Mouse (Mus musculus) small intestine, adult 2 months (tissue): ENCODE results near the gene Dyrk4. TPM values are rescaled to one million over a fixed set of nuclear protein-coding genes. Genes with fewer than 3 reads are reported as not detected.
A peak's percentile ranks its signal among the peaks of the same experiment; 100 is the strongest.

Experiments
- H3K27ac ChIP-seq: fragments of 200-500 bp; 2 replicates; pipeline ENCODE4 v1.5.1; 2012; ENCODE audit warnings: low read depth, low read length, control low read depth, inconsistent platforms; ENCODE audit not compliant: insufficient read depth
- H3K27me3 ChIP-seq: fragments of 200-500 bp; 2 replicates; pipeline ENCODE4 v1.6.1; 2012; ENCODE audit warnings: mild to moderate bottlenecking, moderate library complexity, low read length, inconsistent platforms; ENCODE audit not compliant: control insufficient read depth, insufficient read depth
- H3K36me3 ChIP-seq: fragments of 200-500 bp; 2 replicates; pipeline ENCODE4 v1.6.1; 2012; ENCODE audit warnings: mild to moderate bottlenecking, low read length, control low read depth, inconsistent platforms; ENCODE audit not compliant: control insufficient read depth, insufficient read depth
- H3K4me1 ChIP-seq: fragments of 200-500 bp; 2 replicates; pipeline ENCODE4 v1.6.1; 2012; ENCODE audit warnings: low read length, inconsistent platforms, mixed read lengths; ENCODE audit not compliant: control insufficient read depth, insufficient read depth, insufficient read length
- H3K4me3 ChIP-seq: fragments of 200-500 bp; 2 replicates; pipeline ENCODE4 v1.5.1; 2012; ENCODE audit warnings: low read depth, mild to moderate bottlenecking, control low read depth, inconsistent platforms, low read length, moderate library complexity
- CTCF ChIP-seq: fragments of 200-500 bp; IDR thresholded peaks from 2 replicates; pipeline ENCODE4 v1.5.1; 2012; ENCODE audit warnings: low read depth, mild to moderate bottlenecking, control low read depth, inconsistent platforms, low read length, moderate library complexity, mixed read lengths; ENCODE audit not compliant: insufficient replicate concordance, insufficient read length; ENCODE audit errors: extremely low read depth
- POLR2A ChIP-seq: fragments of 200-500 bp; IDR thresholded peaks from 2 replicates; pipeline ENCODE4 v1.6.1; 2012; ENCODE audit warnings: low read depth, mild to moderate bottlenecking, control low read depth, inconsistent platforms, low read length, moderate library complexity
- WGBS: fragments of 180-500 bp; shearing (Covaris S2); methylation state at CpG from one replicate; pipeline ENCODE4 v1.1.7; 2018; 5-methylcytosine and 5-hydroxymethylcytosine counted together
- polyA plus RNA-seq: library from polyadenylated mRNA; depleted of rRNA; stranded (reverse); fragments of >200 nt; gene quantifications from 2 replicates; pipeline ENCODE4 v1.2.3, GENCODE M21; 2012; rRNA removed

Gene Dyrk4
- polyA plus RNA-seq, result 0.18 TPM in 2 replicates

DNA sequence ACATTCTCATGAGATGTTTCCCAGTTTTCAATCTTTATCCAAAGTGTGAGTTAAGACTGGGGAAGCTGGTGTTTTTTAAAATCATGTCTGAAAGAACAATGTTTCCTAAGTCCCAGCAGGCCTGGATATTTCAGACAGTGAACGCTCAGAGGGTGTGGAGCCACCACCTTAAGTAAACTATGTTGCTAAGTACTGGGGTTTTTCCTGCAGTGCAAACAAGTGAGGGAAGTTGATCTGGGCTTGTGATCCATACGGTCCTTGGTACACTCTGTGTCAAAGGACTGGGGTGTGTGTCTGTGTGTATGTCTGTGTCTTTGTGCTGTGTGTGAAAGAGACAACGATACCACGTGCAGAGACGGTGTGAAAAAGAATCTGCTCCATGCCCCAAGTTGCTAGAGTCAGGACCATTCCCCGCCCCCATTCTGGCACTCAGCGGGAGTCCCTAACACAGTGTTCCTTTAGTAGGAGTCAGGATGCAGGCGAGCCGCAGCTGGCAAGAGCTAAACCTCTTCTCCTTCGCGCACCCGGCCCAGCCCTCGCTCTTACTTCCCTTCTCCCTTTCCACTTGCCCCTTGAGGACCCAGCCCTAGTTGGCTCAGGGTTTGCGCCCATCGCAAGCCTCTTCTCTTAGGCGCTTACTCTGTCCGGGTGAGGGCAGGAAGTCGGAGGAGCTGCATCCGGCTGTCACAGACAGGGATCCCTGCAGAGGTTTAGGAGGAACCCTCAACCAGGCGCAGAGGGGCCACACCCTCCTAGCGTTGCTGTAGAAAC is at the start of gene Dyrk4:
Gene Dyrk4 (minus strand): TSS at position 729 of the 771 bp plus-strand sequence.
- H3K27ac ChIP-seq, result no peak within 1 kb of the TSS
- WGBS, result 22% methylated on average over 21 of the region's 21 CpGs
- TF ChIP-seq CTCF, result no peak
- no peak for TF ChIP-seq POLR2A
- no peaks in the 10 kb centered on the region for H3K27me3 ChIP-seq
- no peaks in the 10 kb centered on the region for H3K4me1 ChIP-seq
- peaks cover 10% of the 10 kb centered on the region for H3K36me3 ChIP-seq
- H3K4me3 ChIP-seq, result peak within 1 kb of the TSS; percentile 11

- WGBS, result 77% methylated on average over 14 of the region's 14 CpGs
- TF ChIP-seq POLR2A (no peak), CTCF (no peak)
Measured at GRCm38 (mm10) chr6:126966241-126967026, 44.8 kb upstream of the Dyrk4 start.

GRCm38 (mm10) chr6:126963426-126963825 is 41.8 kb upstream of the Dyrk4 start:
- Histone ChIP-seq H3K36me3 (peaks cover 26% of the 10 kb centered on the region), H3K4me1 (no peaks in the 10 kb centered on the region), H3K4me3 (no peak overlapping the region), H3K27ac (no peak overlapping the region), H3K27me3 (no peaks in the 10 kb centered on the region)
- 92% methylated on average over 9 of the region's 9 CpGs for WGBS
- no peak for TF ChIP-seq CTCF
- TF ChIP-seq POLR2A, result no peak

More at GRCm38 (mm10) chr6:126966241-126967026, 44.8 kb upstream of the Dyrk4 start:
- H3K27ac ChIP-seq, result no peak overlapping the region
- H3K36me3 ChIP-seq, result peaks cover 39% of the 10 kb centered on the region
- H3K27me3 ChIP-seq, result no peaks in the 10 kb centered on the region
- H3K4me3 ChIP-seq, result no peak overlapping the region
- H3K4me1 ChIP-seq, result no peaks in the 10 kb centered on the region

DNA sequence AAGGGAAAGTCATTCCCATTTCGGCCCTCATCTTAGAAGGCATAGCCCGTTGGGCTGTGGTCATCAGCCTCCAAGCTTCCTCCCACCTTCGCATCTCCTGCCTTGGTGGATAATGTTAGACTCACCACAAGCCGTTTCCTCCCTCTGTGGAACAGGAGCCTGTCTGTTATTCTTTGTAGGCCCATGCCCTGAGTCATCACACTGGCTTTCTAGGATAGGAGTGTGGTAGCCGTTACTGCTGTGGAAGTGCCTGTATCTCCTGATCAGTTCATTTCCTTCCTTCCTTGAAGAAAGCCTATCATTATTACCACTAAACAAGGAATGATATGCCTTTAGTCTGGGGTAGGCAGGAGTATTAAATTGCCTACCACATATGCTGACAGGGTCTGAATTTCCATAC is 41.1 kb upstream of the Dyrk4 start:
- no peak overlapping the region for H3K4me3 ChIP-seq
- no peaks in the 10 kb centered on the region for H3K4me1 ChIP-seq
- 90% methylated on average over 5 of the region's 5 CpGs for WGBS
- H3K36me3 ChIP-seq, result peaks cover 22% of the 10 kb centered on the region
- no peaks in the 10 kb centered on the region for H3K27me3 ChIP-seq
- no peak overlapping the region for H3K27ac ChIP-seq
- TF ChIP-seq POLR2A, result no peak
- TF ChIP-seq CTCF, result no peak

- Histone ChIP-seq H3K4me1 (no peaks in the 10 kb centered on the region), H3K27ac (no peak overlapping the region), H3K36me3 (peaks cover 18% of the 10 kb centered on the region), H3K27me3 (no peaks in the 10 kb centered on the region), H3K4me3 (no peak overlapping the region)
- TF ChIP-seq CTCF (no peak), POLR2A (no peak)
- WGBS, result 91% methylated on average over 8 of the region's 8 CpGs
Measured at GRCm38 (mm10) chr6:126961371-126962018, 39.9 kb upstream of the Dyrk4 start.

DNA sequence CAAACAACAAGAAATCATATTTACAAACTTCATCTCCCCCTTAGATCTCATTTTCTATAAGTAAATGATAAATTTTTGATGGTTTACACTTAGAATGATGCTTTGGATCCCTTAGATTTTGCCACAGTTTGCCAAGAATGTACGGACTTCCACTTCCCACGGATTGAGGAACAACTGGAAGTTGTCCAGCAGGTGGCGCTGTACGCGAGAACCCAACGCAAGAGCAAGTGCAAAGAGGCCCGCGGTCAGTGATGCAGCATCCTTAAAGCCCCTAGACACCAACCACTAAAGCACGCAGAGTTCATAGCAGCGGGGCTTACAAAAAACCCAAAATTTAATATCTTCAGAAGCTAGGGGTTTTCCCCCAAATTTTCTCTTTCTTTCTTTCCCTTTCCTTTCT is 34.1 kb upstream of the Dyrk4 start:
- WGBS, result 8% methylated on average over 10 of the region's 10 CpGs
- Histone ChIP-seq H3K36me3 (peaks cover 15% of the 10 kb centered on the region), H3K4me3 (no peak overlapping the region), H3K27ac (no peak overlapping the region), H3K27me3 (no peaks in the 10 kb centered on the region), H3K4me1 (no peaks in the 10 kb centered on the region)
- TF ChIP-seq CTCF, result peak; percentile 89
- TF ChIP-seq POLR2A, result no peak

DNA sequence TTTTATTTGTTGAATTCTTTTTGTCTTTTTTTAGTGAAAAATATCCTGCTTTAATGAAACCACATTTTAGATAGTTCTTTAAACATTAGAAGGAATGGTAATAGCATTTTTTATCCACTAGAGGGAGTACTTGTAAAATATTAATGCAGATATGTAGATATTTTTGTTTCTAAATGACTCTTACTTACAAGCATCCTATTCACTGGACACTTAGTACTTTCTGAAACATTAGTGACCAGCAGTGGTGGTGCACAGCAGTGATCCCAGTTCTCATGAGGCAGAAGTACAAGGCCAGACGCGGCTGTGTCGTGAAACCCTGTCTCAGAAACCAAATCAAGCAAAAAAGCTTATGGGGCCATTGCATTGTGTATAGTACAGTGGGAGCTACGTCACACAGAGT is 26.7 kb upstream of the Dyrk4 start:
- Histone ChIP-seq H3K4me3 (no peak overlapping the region), H3K4me1 (no peaks in the 10 kb centered on the region), H3K27ac (no peak overlapping the region), H3K36me3 (peaks cover 31% of the 10 kb centered on the region), H3K27me3 (no peaks in the 10 kb centered on the region)
- TF ChIP-seq POLR2A (no peak), CTCF (peak; percentile 37; the same call in 1 of the 2 replicates)
- 91% methylated on average over 4 of the region's 4 CpGs for WGBS
